Mouse (Mus musculus) embryonic facial prominence, embryonic 13.5 days (tissue): ENCODE measurements around the gene Klhdc7b. TPM values are rescaled to one million over a fixed set of nuclear protein-coding genes. Genes with fewer than 3 reads are reported as not detected.
A peak's percentile ranks its signal among the peaks of the same experiment; 100 is the strongest.

ENCODE experiments used
- ATAC-seq: fragments of 200-750 bp; cut with Nextera tagmentation; 2 replicates; pipeline ENCODE4 v1.8.0; 2017; ENCODE audit warnings: low read depth; ENCODE audit not compliant: insufficient number of reproducible peaks, insufficient read depth, low FRiP score, low TSS enrichment
- H3K27ac ChIP-seq: fragments of 300-500 bp; sonication (generic); 2 replicates; pipeline ENCODE4 v1.5.1; 2015; ENCODE audit warnings: moderate library complexity, mild to moderate bottlenecking, inconsistent platforms
- H3K27me3 ChIP-seq: fragments of 300-500 bp; sonication (generic); 2 replicates; pipeline ENCODE4 v1.6.1; 2015; ENCODE audit warnings: mild to moderate bottlenecking, inconsistent platforms
- H3K36me3 ChIP-seq: fragments of 300-500 bp; sonication (generic); 2 replicates; pipeline ENCODE4 v1.6.1; 2015; ENCODE audit warnings: mild to moderate bottlenecking, inconsistent platforms
- H3K4me1 ChIP-seq: fragments of 300-500 bp; sonication (generic); 2 replicates; pipeline ENCODE4 v1.6.1; 2015; ENCODE audit warnings: inconsistent platforms
- H3K4me2 ChIP-seq: fragments of 300-500 bp; sonication (generic); 2 replicates; pipeline ENCODE4 v1.6.1; 2015; ENCODE audit warnings: moderate library complexity, mild to moderate bottlenecking, inconsistent platforms
- H3K4me3 ChIP-seq: fragments of 300-500 bp; sonication (generic); 2 replicates; pipeline ENCODE4 v1.5.1; 2015; ENCODE audit warnings: mild to moderate bottlenecking, inconsistent platforms
- H3K9ac ChIP-seq: fragments of 300-500 bp; sonication (generic); 2 replicates; pipeline ENCODE4 v1.6.1; 2015; ENCODE audit warnings: mild to moderate bottlenecking, inconsistent platforms
- H3K9me3 ChIP-seq: fragments of 300-500 bp; sonication (generic); 2 replicates; pipeline ENCODE4 v1.6.1; 2016; ENCODE audit warnings: inconsistent platforms
- WGBS: fragments of 180-500 bp; shearing (Covaris S2); methylation state at CpG from one replicate; pipeline ENCODE4 v1.1.7; 2015; ENCODE audit warnings: mixed read lengths; 5-methylcytosine and 5-hydroxymethylcytosine counted together
- polyA plus RNA-seq: library from polyadenylated mRNA; unstranded; fragments of >200 nt; fragmentation: Nextera tagmentation; extraction: Ambion mirVana; gene quantifications from 2 replicates; pipeline ENCODE4 v1.2.1, GENCODE M21; 2015

Gene Klhdc7b
- polyA plus RNA-seq, result not detected in 2 replicates

GRCm38 (mm10) chr15:89384617-89385016, at the start of gene Klhdc7b:
Gene Klhdc7b (plus strand): TSS chr15:89384917.
- Histone ChIP-seq H3K27me3 (peaks cover 33% of the 10 kb centered on the region), H3K36me3 (no peaks in the 10 kb centered on the region), H3K4me2 (no peak within 1 kb of the TSS), H3K9ac (no peak within 1 kb of the TSS), H3K4me3 (no peak within 1 kb of the TSS), H3K9me3 (no peaks in the 10 kb centered on the region), H3K27ac (no peak within 1 kb of the TSS), H3K4me1 (no peaks in the 10 kb centered on the region)
- no peak for ATAC-seq
- 82% methylated on average over 7 of the region's 7 CpGs for WGBS

GRCm38 (mm10) chr15:89336422-89336821, 48.3 kb upstream of the Klhdc7b start:
- H3K36me3 ChIP-seq, result no peaks in the 10 kb centered on the region
- H3K4me1 ChIP-seq, result no peaks in the 10 kb centered on the region
- H3K9ac ChIP-seq, result no peak overlapping the region
- no peak overlapping the region for H3K4me3 ChIP-seq
- no peaks in the 10 kb centered on the region for H3K9me3 ChIP-seq
- 87% methylated on average over 14 of the region's 14 CpGs for WGBS
- no peaks in the 10 kb centered on the region for H3K27me3 ChIP-seq
- no peak for ATAC-seq
- H3K4me2 ChIP-seq, result no peak overlapping the region
- H3K27ac ChIP-seq, result no peak overlapping the region

GRCm38 (mm10) chr15:89339696-89340095, 45.0 kb upstream of the Klhdc7b start:
- ATAC-seq, result no peak
- Histone ChIP-seq H3K4me1 (no peaks in the 10 kb centered on the region), H3K36me3 (no peaks in the 10 kb centered on the region), H3K4me2 (no peak overlapping the region), H3K9me3 (no peaks in the 10 kb centered on the region), H3K4me3 (no peak overlapping the region), H3K27me3 (no peaks in the 10 kb centered on the region), H3K9ac (no peak overlapping the region), H3K27ac (no peak overlapping the region)
- 83% methylated on average over 2 of the region's 2 CpGs for WGBS

- Histone ChIP-seq H3K4me3 (no peak overlapping the region), H3K9me3 (no peaks in the 10 kb centered on the region), H3K27ac (no peak overlapping the region), H3K27me3 (no peaks in the 10 kb centered on the region), H3K9ac (no peak overlapping the region), H3K4me2 (no peak overlapping the region), H3K4me1 (no peaks in the 10 kb centered on the region), H3K36me3 (no peaks in the 10 kb centered on the region)
- WGBS, result 87% methylated on average over 3 of the region's 3 CpGs
- ATAC-seq, result no peak
Measured at GRCm38 (mm10) chr15:89340136-89340535, 44.6 kb upstream of the Klhdc7b start.

GRCm38 (mm10) chr15:89341678-89342077, 43.0 kb upstream of the Klhdc7b start:
- 50% methylated on average over 1 of the region's 1 CpGs for WGBS
- Histone ChIP-seq H3K27me3 (no peaks in the 10 kb centered on the region), H3K36me3 (no peaks in the 10 kb centered on the region), H3K9ac (no peak overlapping the region), H3K4me1 (no peaks in the 10 kb centered on the region), H3K27ac (no peak overlapping the region), H3K9me3 (no peaks in the 10 kb centered on the region), H3K4me2 (no peak overlapping the region), H3K4me3 (no peak overlapping the region)
- ATAC-seq, result no peak

- Histone ChIP-seq H3K27ac (no peak overlapping the region), H3K4me1 (no peaks in the 10 kb centered on the region), H3K4me3 (no peak overlapping the region), H3K9me3 (no peaks in the 10 kb centered on the region), H3K9ac (no peak overlapping the region), H3K4me2 (no peak overlapping the region), H3K36me3 (no peaks in the 10 kb centered on the region), H3K27me3 (no peaks in the 10 kb centered on the region)
- no peak for ATAC-seq
- WGBS, result 83% methylated on average over 3 of the region's 3 CpGs
Measured at GRCm38 (mm10) chr15:89343325-89343724, 41.4 kb upstream of the Klhdc7b start.

GRCm38 (mm10) chr15:89350447-89350846, 34.3 kb upstream of the Klhdc7b start:
- Histone ChIP-seq H3K4me1 (peaks cover 14% of the 10 kb centered on the region), H3K27me3 (no peaks in the 10 kb centered on the region), H3K9ac (no peak overlapping the region), H3K36me3 (peaks cover 44% of the 10 kb centered on the region), H3K4me2 (no peak overlapping the region), H3K9me3 (no peaks in the 10 kb centered on the region), H3K27ac (no peak overlapping the region), H3K4me3 (no peak overlapping the region)
- 87% methylated on average over 5 of the region's 5 CpGs for WGBS
- ATAC-seq, result no peak

GRCm38 (mm10) chr15:89351302-89351701, 33.4 kb upstream of the Klhdc7b start:
- no peak for ATAC-seq
- Histone ChIP-seq H3K9ac (no peak overlapping the region), H3K4me3 (no peak overlapping the region), H3K36me3 (peaks cover 44% of the 10 kb centered on the region), H3K27me3 (no peaks in the 10 kb centered on the region), H3K9me3 (no peaks in the 10 kb centered on the region), H3K4me1 (peaks cover 14% of the 10 kb centered on the region), H3K27ac (no peak overlapping the region), H3K4me2 (no peak overlapping the region)
- WGBS, result 90% methylated on average over 15 of the region's 15 CpGs

GRCm38 (mm10) chr15:89352054-89352453, 32.7 kb upstream of the Klhdc7b start:
- Histone ChIP-seq H3K9ac (no peak overlapping the region), H3K27ac (no peak overlapping the region), H3K4me1 (peaks cover 17% of the 10 kb centered on the region), H3K36me3 (peaks cover 44% of the 10 kb centered on the region), H3K4me3 (no peak overlapping the region), H3K27me3 (no peaks in the 10 kb centered on the region), H3K9me3 (no peaks in the 10 kb centered on the region), H3K4me2 (no peak overlapping the region)
- no peak for ATAC-seq
- WGBS, result 90% methylated on average over 14 of the region's 14 CpGs

- ATAC-seq, result no peak
- no peak overlapping the region for H3K4me2 ChIP-seq
- no peak overlapping the region for H3K27ac ChIP-seq
- peaks cover 44% of the 10 kb centered on the region for H3K36me3 ChIP-seq
- peaks cover 24% of the 10 kb centered on the region for H3K4me1 ChIP-seq
- no peaks in the 10 kb centered on the region for H3K27me3 ChIP-seq
- WGBS, result 94% methylated on average over 12 of the region's 12 CpGs
- H3K4me3 ChIP-seq, result no peak overlapping the region
- H3K9ac ChIP-seq, result no peak overlapping the region
- no peaks in the 10 kb centered on the region for H3K9me3 ChIP-seq
Measured at GRCm38 (mm10) chr15:89352795-89353194, 31.9 kb upstream of the Klhdc7b start.

- Histone ChIP-seq H3K27me3 (no peaks in the 10 kb centered on the region), H3K9me3 (no peaks in the 10 kb centered on the region), H3K4me3 (no peak overlapping the region), H3K9ac (peak overlapping the region; percentile 93), H3K27ac (no peak overlapping the region), H3K4me1 (peaks cover 31% of the 10 kb centered on the region), H3K4me2 (peak overlapping the region; percentile 88), H3K36me3 (peaks cover 47% of the 10 kb centered on the region)
- WGBS, result 94% methylated on average over 16 of the region's 16 CpGs
- ATAC-seq, result no peak
Measured at GRCm38 (mm10) chr15:89353837-89354236, 30.9 kb upstream of the Klhdc7b start.

GRCm38 (mm10) chr15:89354455-89354854, 30.3 kb upstream of the Klhdc7b start:
- peaks cover 33% of the 10 kb centered on the region for H3K4me1 ChIP-seq
- no peak for ATAC-seq
- peak overlapping the region; percentile 82 for H3K4me3 ChIP-seq
- H3K9ac ChIP-seq, result peak overlapping the region; percentile 93
- no peaks in the 10 kb centered on the region for H3K27me3 ChIP-seq
- 69% methylated on average over 7 of the region's 7 CpGs for WGBS
- H3K4me2 ChIP-seq, result peak overlapping the region; percentile 88
- H3K27ac ChIP-seq, result peak overlapping the region; percentile 94; the same call in 1 of the 2 replicates
- peaks cover 47% of the 10 kb centered on the region for H3K36me3 ChIP-seq
- H3K9me3 ChIP-seq, result no peaks in the 10 kb centered on the region
